26 mouse cellular contexts compared by ENCODE assay signal in the genomic region with DNA sequence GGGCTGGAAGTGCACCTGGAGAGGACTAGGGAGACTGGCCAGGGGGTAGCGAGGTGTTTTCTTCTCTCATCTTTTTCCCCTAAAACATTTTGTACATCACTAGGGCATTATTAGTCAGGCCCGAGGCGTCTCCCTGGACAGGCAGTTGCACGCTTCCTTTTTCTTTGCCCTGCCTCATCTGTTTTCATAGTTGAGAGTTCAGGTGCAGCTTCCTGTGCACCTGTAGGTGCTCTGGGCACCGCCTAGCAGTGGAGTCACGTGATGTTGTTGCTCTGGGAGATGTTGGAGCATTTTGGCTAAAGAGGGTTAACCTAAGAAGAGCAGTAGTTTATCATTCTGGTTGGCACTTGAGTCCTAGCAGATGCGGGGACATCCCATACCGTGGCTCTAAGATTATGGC. TPM values are rescaled to one million over a fixed set of nuclear protein-coding genes. Genes with fewer than 3 reads are reported as not detected.
DNase-seq lines count a peak whose midpoint lies in the region; ATAC-seq and TF ChIP-seq lines count a peak whose summit lies in the region.
"Had no signal": no experiment of that assay in that cellular context is flagged by ENCODE, and none has a peak within 500 bp of the region (broad histone marks: within the 10 kb centered on the region; RNA-seq: fewer than 3 reads in every experiment).

No protein-coding gene starts in this region.

- H3K4me1 ChIP-seq in hindbrain, embryonic 13.5 days (replicated peaks), result peaks cover 38% of the 10 kb centered on the region
- H3K4me1 ChIP-seq in forebrain, embryonic 15.5 days, result peaks cover 37% of the 10 kb centered on the region

- H3K27me3 ChIP-seq in hindbrain, embryonic 13.5 days, result no peaks in the 10 kb centered on the region
- H3K27me3 ChIP-seq in forebrain, embryonic 15.5 days, result no peaks in the 10 kb centered on the region
- H3K27me3 ChIP-seq: CH12.LX; embryonic facial prominence, embryonic 12.5 days; embryonic facial prominence, embryonic 15.5 days; Patski had no signal

- ATAC-seq in hindbrain, embryonic 13.5 days (ENCODE audit: low FRiP score), result no peak
- ATAC-seq in forebrain, embryonic 15.5 days (replicated peaks), result no peak
- ATAC-seq: forebrain, embryonic 14.5 days; hindbrain, postnatal 0 days; Patski had no signal

- no peak for DNase-seq in gastrocnemius, adult 2 months
- no peak for DNase-seq in gastrocnemius, postnatal 10 days
- DNase-seq in left cerebral cortex, adult 2 months (ENCODE audit: extremely low spot score in 1 of 2, low spot score in 2 of 2), result no peak
- no peak for DNase-seq in left cerebral cortex, postnatal 10 days (ENCODE audit: extremely low spot score in 1 of 2, low spot score in 2 of 2)
- DNase-seq in spleen, postnatal 36 days (ENCODE audit: low spot score in 2 of 2), result peak; percentile 20 to 31
- DNase-seq in spleen, postnatal 4 days (ENCODE audit: low spot score in 2 of 2), result no peak
- DNase-seq: adrenal gland, postnatal 10 days; adrenal gland, postnatal 36 days; B cell, adult 2 months; cerebellum, adult 18-20 months; cerebellum, adult 9-10 months; gastrocnemius, postnatal 14 days; heart, adult 11 months; heart, postnatal 36 days had no signal

- no peaks in the 10 kb centered on the region for H3K9me3 ChIP-seq in hindbrain, embryonic 13.5 days
- H3K9me3 ChIP-seq in forebrain, embryonic 15.5 days, result no peaks in the 10 kb centered on the region
- H3K9me3 ChIP-seq: embryonic facial prominence, embryonic 12.5 days; embryonic facial prominence, embryonic 15.5 days; G1E; hindbrain, embryonic 10.5 days had no signal

- H3K4me2 ChIP-seq in hindbrain, embryonic 13.5 days, result no peak overlapping the region
- H3K4me2 ChIP-seq in forebrain, embryonic 15.5 days (replicated peaks), result no peak overlapping the region
- H3K4me2 ChIP-seq: embryonic facial prominence, embryonic 12.5 days; embryonic facial prominence, embryonic 15.5 days; heart, embryonic 11.5 days; hindbrain, embryonic 14.5 days had no signal

- WGBS in hindbrain, embryonic 13.5 days, result 95% methylated on average over 8 of the region's 8 CpGs
- WGBS in forebrain, embryonic 15.5 days, result 96% methylated on average over 8 of the region's 8 CpGs

- H3K27ac ChIP-seq in gastrocnemius, adult 2 months, result 0 out of 2 replicates have a peak overlapping the region, but pooled peaks have one; percentile 17
- H3K27ac ChIP-seq in left cerebral cortex, adult 2 months, result peak overlapping the region; percentile 29; the same call in 1 of the 2 replicates
- no peak overlapping the region for H3K27ac ChIP-seq in hindbrain, embryonic 13.5 days
- no peak overlapping the region for H3K27ac ChIP-seq in forebrain, embryonic 15.5 days (replicated peaks)
- H3K27ac ChIP-seq: embryonic facial prominence, embryonic 12.5 days; embryonic facial prominence, embryonic 15.5 days; hindbrain, embryonic 10.5 days; hindbrain, embryonic 14.5 days; hindbrain, postnatal 0 days had no signal

- no peak for TF ChIP-seq CTCF in gastrocnemius, adult 2 months (IDR thresholded peaks at IDR 0.05)
- TF ChIP-seq CTCF in left cerebral cortex, adult 2 months (IDR thresholded peaks at IDR 0.05), result no peak

- no peak overlapping the region for H3K9ac ChIP-seq in hindbrain, embryonic 13.5 days
- H3K9ac ChIP-seq in forebrain, embryonic 15.5 days (replicated peaks), result no peak overlapping the region
- H3K9ac ChIP-seq: embryonic facial prominence, embryonic 12.5 days; embryonic facial prominence, embryonic 15.5 days; hindbrain, embryonic 14.5 days had no signal

- H3K4me3 ChIP-seq in gastrocnemius, adult 2 months, result 0 out of 2 replicates have a peak overlapping the region, but pooled peaks have one; percentile 3
- peak overlapping the region; percentile 100; the same call in 1 of the 2 replicates for H3K4me3 ChIP-seq in left cerebral cortex, adult 2 months
- no peak overlapping the region for H3K4me3 ChIP-seq in hindbrain, embryonic 13.5 days
- H3K4me3 ChIP-seq in forebrain, embryonic 15.5 days, result no peak overlapping the region
- H3K4me3 ChIP-seq: embryonic facial prominence, embryonic 12.5 days; embryonic facial prominence, embryonic 15.5 days; hindbrain, embryonic 10.5 days had no signal

- intact Hi-C loops in gastrocnemius, adult 2 months (cut with DNase I), result no loop called here
- intact Hi-C loops in left cerebral cortex, adult 2 months (cut with DNase I), result no loop called here
- intact Hi-C loops in left cerebral cortex, postnatal 10 days (cut with DNase I), result loop anchor here (10.0 kb wide), 1 partner anchor 370 kb away; no protein-coding TSS in a partner anchor

- H3K36me3 ChIP-seq in hindbrain, embryonic 13.5 days, result peaks cover 74% of the 10 kb centered on the region
- H3K36me3 ChIP-seq in forebrain, embryonic 15.5 days, result peaks cover 68% of the 10 kb centered on the region

RNA-seq across cellular contexts. Expression of gene Calm1, which starts 5.9 kb away (rescaled TPM):
- 100 to 1,000 TPM; 513 to 579 TPM for total RNA-seq in gastrocnemius, adult 2 months (2021)
- 100 to 1,000 TPM; 360 to 362 TPM for total RNA-seq in gastrocnemius, postnatal 10 days (2021)
- total RNA-seq in left cerebral cortex, adult 2 months (2021), result 1,000 to 10,000 TPM; 2,238 to 2,247 TPM
- 1,000 to 10,000 TPM; 2,169 to 2,321 TPM for total RNA-seq in left cerebral cortex, postnatal 10 days (2021)
- 2,269 and 2,272 TPM in 2 replicates for polyA plus RNA-seq in hindbrain, embryonic 13.5 days (2015; fragmentation: Nextera tagmentation; extraction: Ambion mirVana)
- 2,112 and 2,174 TPM in 2 replicates for polyA plus RNA-seq in forebrain, embryonic 15.5 days (2015; fragmentation: Nextera tagmentation; extraction: Ambion mirVana)

RNA-seq across cellular contexts. Expression of gene Nrde2, which starts 45.7 kb away (rescaled TPM):
- total RNA-seq in gastrocnemius, adult 2 months (2021), result 1 to 10 TPM; 7.8 to 9.1 TPM
- total RNA-seq in gastrocnemius, postnatal 10 days (2021), result 10 to 100 TPM; 11.1 to 11.2 TPM
- total RNA-seq in left cerebral cortex, adult 2 months (2021), result 10 to 100 TPM; 17.3 to 21.9 TPM
- total RNA-seq in left cerebral cortex, postnatal 10 days (2021), result 10 to 100 TPM; 12.9 to 14.9 TPM
- polyA plus RNA-seq in hindbrain, embryonic 13.5 days (2015; fragmentation: Nextera tagmentation; extraction: Ambion mirVana), result 14.4 and 14.9 TPM in 2 replicates
- 16.5 and 16.6 TPM in 2 replicates for polyA plus RNA-seq in forebrain, embryonic 15.5 days (2015; fragmentation: Nextera tagmentation; extraction: Ambion mirVana)

Comparison
In these comparisons a context has a peak if more than half of its experiments do, and no peak if none do; other contexts are left out.
1. DNase-seq: peak in spleen, postnatal 36 days (2 of 2); none in gastrocnemius, adult 2 months (single experiment), gastrocnemius, postnatal 10 days (single experiment), left cerebral cortex, adult 2 months (0 of 2), left cerebral cortex, postnatal 10 days (0 of 2) and spleen, postnatal 4 days (0 of 2).
2. H3K27ac ChIP-seq: peak in gastrocnemius, adult 2 months (single experiment) and left cerebral cortex, adult 2 months (single experiment); none in hindbrain, embryonic 13.5 days (single experiment) and forebrain, embryonic 15.5 days (single experiment).
3. H3K4me3 ChIP-seq: peak in gastrocnemius, adult 2 months (single experiment) and left cerebral cortex, adult 2 months (single experiment); none in hindbrain, embryonic 13.5 days (single experiment) and forebrain, embryonic 15.5 days (single experiment).